Mouse (Mus musculus): ENCODE measurements around the gene Gm10358. TPM values are rescaled to one million over a fixed set of nuclear protein-coding genes. Genes with fewer than 3 reads are reported as not detected.
"Not testable (repeated sequence)": the region's sequence is repeated elsewhere in the genome, so short reads cannot be mapped to it uniquely, and the experiment has no call there.

Gm10358 gene
- total RNA-seq (2021), result under 1 TPM in 1 of 2 experiments, not detected in 1; 0.37 TPM
- long read RNA-seq, experiment 1, partial matches to known transcripts, result 0 of 1 reads
- long read RNA-seq, experiment 1, other reads (novel, unspliced or antisense), result 0 of 1 reads
- long read RNA-seq, experiment 2, result 0 reads

DNA sequence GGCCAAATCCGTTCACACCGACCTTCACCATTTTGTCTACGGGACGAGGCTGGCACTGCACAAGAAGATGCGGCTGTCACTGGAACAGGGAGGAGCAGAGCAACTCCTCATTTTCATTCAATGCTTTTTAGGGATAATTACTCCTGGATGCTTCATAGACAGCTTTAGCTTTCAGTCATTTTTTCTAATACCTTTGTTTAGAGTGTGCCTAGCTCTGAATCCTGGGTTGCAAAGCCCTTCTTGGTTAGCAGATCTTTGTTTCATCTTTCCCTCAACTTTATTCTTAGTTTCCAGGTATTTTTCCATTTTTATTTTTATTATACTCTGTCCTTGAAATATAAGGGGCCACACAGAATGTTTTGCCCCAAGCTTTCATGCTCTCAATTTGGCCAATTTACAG is at the start of gene Gm10358:
Gm10358 (minus strand) TSS at position 101 of the 400 bp plus-strand sequence.
- DNase-seq (ENCODE audit: low spot score in 2 of 2), result no peak

DNA sequence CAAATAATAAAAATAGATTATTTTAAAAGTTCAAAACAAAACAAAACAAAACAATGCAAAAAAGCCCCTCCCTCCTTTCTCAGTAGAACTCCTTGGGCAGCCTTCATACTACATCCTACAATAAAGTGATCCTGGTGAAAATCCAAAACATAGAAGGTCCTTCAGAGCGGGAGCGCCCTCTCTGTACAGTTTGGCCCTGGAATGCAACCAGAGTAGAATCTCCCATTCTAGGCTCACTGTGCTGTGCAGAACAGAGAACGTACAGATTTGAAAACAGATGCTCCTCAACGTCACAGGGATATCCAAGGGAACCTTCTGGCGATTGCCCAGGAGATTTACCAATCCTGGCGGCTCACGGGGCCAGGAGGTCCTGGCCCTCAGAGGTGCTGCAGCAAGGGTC is 42.0 kb upstream of the Gm10358 start, which contains the start of gene Iqcm:
Iqcm (plus strand) TSS at position 301 of the 400 bp plus-strand sequence.
- no peak for DNase-seq (ENCODE audit: low spot score in 2 of 2)

DNA sequence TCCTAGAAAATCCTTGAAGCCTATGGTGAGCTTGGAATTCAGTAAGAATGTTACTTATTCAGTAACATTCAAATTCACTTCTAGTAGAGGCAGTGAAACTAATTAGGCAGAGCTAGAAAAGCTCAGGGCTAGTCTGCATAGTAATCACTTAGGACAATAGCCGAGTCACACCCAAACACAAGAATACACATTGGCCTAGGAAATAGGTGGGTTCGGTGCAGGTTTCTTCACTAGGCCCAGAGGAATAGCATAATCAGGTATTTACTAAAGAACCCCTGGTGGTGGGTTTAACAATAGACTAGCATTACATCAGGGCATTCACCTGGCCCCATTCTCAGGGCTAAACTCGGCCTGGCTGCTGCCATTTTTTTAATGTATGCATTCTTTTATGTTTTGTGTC is 9.3 kb upstream of the Gm10358 start:
- not testable (repeated sequence) for DNase-seq (ENCODE audit: low spot score in 2 of 2)

GRCm38 (mm10) chr8:75384770-75385290 is 21.6 kb downstream of the Gm10358 start:
- no peak for DNase-seq (ENCODE audit: low spot score in 2 of 2)

GRCm38 (mm10) chr8:75375530-75376123 is 30.8 kb downstream of the Gm10358 start:
- no peak for DNase-seq (ENCODE audit: low spot score in 2 of 2)

DNA sequence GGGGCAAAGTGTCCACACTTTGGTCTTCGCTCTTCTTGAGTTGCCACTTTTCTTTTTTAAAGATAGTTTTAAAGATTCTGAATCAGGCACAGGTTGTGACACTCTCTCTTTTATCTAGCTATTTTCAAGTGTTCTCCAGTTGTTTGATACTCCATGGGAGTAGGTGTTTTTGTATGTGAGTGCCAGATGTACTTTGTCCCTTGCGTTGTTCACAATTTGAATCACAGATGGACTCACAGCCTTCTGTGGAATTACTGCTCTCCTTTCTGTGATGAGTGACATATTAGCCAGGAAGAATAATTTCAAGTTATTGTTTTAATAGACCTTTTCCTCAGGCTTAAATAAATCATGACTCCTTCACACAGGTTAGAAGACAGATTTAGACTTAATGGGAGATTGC is 34.4 kb downstream of the Gm10358 start:
- DNase-seq (ENCODE audit: low spot score in 2 of 2), result no peak

Other genes starting within 250 kb of the Gm10358 start
- gene Rasd2, start 192.6 kb downstream of the Gm10358 start, total RNA-seq (2021), result 100 to 1,000 TPM; 109 to 128 TPM
- under 1 TPM; 0.35 to 0.52 TPM for gene Iqcm, start 42.1 kb upstream of the Gm10358 start, total RNA-seq (2021)

Data from left cerebral cortex, adult 18-20 months (tissue).